Mouse (Mus musculus): ENCODE results near the gene Crtc2.

Crtc2 gene

DNA sequence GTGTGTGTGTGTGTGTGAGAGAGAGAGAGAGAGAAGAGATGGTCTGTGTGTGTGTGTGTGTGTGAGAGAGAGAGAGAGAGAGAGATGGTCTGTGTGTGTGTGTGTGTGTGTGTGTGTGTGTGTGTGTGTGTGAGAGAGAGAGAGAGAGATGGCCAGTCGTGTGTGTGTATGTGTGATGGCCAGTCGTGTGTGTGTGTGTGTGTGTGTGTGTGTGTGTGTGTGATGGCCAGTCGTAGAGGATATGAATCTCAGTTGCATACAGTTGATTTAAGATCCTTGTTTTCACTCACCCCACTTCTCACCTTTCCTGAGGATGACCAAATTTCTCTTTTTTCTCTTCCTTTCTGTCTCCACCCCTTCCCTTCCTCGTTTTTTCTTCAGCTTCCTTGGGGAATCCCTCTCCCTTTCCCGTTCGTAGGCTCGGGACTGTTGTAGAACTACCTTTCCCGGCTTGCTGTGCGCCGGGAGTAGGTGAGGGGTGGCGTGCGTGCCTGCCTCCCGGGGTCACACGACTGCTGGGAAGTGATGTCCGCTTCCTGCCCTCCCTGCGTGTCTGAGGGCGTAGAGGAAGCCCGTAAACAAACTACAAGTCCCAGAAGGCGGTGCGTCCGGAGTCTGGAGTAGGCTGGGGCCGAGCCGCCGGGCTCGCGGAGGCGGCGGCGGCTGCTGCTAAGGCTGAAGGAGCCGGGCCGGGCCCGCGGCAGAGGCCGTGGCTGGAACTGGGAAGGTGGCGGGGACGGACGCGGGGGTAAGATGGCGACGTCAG lies at the start of gene Crtc2:
Gene Crtc2 (plus strand): TSS at position 511 of the 766 bp plus-strand sequence.
- peak; percentile 71 for DNase-seq (ENCODE audit: low spot score)

DNA sequence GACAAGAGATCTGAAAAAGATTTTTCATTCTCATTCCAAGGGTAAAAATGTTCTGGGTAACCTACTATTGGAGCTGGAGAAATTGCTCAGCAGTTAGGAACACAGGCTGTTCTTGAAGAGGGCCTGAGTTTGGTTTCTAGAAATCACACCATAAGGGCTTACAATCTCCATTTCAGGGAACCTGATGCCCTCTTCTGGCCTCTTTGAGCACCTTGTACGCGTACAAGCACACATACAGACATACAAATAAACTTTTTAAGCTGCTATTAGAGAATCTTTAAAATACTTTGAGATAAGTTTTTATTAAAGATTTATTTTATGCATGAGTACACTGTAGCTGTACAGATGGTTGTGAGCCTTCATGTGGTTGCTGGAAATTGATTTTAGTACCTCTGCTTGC lies 49.4 kb upstream of the Crtc2 start:
- DNase-seq (ENCODE audit: low spot score): no peak

DNA sequence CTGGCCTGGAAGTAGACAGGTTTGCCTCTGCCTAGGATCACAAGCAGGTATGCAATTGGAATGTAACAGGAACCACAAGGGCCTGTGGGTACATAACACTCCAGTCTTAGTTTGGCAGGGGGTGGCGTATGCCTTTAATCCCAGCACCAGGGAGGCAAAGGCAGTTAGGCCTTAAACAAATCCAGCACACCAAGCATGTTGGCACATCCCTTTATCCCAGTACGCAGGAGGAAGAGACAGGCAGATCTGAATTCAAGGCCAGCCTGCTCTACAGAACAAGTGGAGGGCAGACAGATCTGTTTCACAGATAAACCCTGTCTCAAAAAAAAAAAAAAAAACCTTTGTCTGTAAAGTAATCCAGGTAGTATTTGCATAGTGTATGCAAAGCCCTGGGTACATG lies 45.3 kb upstream of the Crtc2 start:
- DNase-seq (ENCODE audit: low spot score): no peak

DNA sequence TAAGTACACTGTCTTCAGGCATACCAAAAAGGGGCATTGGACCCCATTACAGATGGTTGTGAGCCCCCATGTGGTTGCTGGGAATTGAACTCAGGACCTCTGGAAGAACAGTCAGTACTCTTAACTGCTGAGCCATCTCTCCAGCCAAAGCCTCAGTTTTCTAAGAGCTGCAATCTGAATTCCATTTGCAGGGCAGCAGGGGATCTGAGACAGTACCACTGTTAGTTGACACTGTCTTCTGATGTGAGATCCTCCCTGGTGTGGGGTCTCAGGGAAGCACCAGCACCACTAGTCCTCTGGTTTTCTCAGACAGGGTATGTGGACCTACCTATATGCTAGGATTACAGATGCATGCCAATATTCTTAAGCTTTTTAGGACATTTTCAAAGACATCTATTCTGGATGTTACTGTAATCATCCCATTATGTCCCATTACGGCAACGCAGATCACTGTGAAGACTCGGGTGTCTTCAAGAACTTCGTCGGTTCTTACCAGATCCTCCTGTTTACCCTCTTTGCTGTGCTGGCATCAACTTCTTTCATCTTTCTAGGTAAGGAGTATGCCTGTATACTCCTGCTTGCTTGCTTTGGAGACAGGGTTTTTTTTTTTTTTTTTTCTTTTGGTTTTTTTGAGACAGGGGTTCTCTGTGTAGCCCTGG lies 43.9 kb upstream of the Crtc2 start:
- DNase-seq (ENCODE audit: low spot score): no peak

DNA sequence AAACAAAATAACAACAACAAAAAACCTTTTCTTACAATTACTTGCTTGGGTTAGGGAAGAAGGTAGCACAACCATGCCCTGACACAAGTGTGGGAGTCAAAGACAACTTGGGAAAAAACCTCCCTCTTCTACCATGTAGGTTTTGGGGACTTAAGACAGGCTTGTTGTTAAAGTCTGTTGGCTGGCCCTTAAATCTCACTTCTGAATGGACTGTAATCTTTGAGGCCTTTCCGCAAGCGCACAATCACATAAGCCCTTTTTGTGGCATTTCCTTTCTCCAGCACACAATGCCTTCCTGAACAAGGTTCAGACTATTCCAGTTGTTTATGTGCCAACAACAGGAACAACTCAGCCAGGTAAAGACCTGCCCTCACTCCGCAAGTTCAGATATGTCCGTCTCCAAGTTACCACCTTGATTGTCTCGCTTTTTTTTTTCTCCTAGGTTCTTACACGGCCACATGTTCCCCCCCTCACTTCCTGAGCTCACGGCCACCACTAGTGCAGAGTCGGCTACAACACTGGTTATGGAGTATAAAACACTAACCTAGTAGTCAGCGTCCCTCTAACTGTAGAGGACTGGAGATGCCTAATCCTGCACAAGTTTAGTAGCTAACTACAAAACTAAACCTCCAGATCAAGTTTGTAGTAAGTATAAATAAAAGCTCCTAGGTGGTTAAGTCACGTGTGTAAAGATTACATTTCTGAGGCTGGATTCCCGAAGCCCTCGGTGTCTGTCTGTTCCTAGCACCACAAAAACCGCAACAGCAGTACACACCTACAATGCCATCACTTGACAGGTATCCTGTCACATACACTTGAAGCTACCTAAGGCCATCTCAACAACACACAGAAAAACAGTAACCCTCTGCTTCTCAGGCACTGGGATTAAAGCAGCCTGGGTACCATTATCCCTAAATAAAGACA lies 42.2 kb upstream of the Crtc2 start:
- no peak for DNase-seq (ENCODE audit: low spot score)

DNA sequence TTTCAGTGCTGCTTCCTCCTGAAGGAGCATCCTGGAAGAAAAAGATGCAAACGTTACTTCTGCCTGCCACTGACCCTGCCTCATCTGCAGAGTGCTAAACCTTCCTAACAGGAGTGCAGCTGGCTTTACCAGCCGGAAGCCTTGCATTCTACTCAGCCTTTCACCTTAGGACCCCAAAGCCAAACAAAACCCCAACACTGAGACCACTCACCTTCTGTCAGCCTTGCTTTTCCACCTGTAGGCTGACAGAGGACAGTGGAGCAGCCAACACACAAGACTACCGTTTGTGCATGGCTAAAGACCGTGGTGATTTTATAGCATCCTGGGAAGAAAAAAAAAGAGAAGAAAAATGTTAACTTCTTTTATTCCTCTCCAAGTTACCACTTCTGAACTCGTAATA lies 41.2 kb upstream of the Crtc2 start:
- no peak for DNase-seq (ENCODE audit: low spot score)

DNA sequence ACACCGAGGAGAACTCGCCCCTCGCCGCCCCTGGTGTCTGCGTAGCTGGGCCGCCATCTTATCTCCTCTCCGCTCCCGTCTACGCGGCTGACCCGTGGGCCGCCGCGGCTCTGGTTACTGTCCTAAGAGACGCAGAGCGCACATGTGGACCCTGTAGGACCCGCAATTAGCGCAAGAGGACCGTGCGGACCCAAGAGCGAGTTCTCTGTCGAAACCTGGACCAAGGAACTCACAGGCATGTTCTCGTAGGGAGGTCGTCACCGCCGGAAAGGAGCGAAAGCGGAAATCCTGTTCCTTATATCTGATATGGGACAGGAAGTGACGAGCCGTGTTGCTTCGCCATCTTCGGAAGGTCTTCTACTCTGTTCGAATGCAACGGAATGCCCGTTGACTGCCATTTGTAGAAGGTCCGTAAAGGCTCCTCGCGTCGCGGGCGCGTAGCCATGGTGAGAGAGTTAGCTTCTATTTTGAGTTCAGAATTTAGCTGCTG lies 40.5 kb upstream of the Crtc2 start, which contains the start of the genes Rps27 and Rab13:
Gene Rps27 (minus strand): TSS at position 275 of the 490 bp plus-strand sequence.
Gene Rab13 (plus strand): TSS at position 319 of the 490 bp plus-strand sequence.
- peak; percentile 77 for DNase-seq (ENCODE audit: low spot score)

DNA sequence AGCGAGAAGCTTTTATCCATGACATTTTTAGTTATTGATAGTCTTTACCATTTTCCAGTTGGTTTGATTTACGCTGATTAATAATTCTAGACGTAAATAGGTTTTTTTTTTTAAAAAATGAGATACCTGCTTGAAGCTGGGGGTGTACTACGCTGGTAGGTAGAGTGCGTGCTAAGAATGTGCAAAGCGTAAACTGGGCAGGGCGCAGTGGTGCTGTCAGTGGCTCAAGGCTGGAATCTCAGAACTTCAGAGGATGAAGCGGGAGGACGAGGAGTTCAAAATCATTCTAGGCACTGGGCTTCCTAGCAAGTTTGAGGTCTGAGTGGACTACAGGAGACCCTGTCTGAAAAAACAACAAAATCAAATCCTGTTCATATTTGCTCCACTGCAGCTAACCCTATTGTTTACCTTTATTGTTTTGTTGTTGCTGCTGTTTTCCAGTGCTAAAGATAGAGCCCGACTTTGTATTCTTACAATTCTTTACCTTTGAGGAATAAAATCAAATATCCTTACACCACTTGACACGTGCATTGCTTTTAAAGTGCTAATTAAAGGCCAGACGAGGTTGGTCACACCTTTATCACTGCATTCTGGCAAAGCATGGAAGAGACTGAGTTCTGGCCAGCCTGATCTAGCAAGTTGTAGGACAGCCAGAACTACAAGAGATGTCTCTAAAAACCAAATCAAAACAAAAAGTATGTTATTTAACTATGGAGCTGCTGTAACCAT lies 39.8 kb upstream of the Crtc2 start:
- no peak for DNase-seq (ENCODE audit: low spot score)

DNA sequence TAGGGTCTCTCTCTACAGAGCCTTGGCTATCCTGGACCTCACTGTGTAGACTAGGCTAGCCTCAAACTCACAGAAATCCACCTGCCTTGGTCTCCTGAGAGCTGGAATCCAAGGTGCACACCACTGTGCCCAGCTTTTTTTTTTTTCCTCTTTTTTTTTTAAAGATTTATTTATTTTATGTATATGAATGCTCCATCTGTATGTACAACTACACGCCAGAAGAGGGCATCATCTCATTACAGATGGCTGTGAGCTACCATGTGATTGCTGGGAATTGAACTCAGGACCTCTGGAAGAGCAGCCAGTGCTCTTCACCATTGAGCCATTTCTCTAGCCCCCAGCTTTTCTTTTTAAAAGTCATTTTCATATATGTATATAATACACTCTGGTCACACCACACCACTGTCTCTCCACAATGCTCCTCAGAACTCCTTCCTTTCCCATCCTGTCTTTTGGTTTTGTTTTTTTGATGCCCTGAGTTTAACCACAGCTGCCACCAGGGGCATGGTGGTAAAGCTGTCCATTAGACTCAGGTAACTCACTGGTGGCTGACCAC lies 38.1 kb upstream of the Crtc2 start:
- DNase-seq (ENCODE audit: low spot score): no peak

DNA sequence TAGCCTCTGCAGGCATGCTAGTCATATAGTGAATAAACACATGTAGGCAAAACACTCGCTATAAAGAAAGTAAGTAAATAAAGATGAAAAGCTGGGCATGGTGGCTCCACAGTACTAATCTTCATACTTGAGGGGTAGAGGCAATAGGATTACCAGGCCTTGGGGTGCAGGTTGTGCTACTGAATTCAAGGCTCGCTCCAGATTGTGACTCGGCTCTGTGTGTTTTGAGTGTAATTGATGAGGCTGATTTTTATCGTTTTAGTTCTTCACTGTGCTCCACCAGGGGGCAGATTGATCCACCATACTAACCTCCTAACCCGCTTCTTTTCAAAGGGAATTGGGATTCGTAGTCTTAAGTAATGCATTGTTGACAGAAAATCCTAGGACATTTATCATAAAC lies 33.9 kb upstream of the Crtc2 start:
- no peak for DNase-seq (ENCODE audit: low spot score)

DNA sequence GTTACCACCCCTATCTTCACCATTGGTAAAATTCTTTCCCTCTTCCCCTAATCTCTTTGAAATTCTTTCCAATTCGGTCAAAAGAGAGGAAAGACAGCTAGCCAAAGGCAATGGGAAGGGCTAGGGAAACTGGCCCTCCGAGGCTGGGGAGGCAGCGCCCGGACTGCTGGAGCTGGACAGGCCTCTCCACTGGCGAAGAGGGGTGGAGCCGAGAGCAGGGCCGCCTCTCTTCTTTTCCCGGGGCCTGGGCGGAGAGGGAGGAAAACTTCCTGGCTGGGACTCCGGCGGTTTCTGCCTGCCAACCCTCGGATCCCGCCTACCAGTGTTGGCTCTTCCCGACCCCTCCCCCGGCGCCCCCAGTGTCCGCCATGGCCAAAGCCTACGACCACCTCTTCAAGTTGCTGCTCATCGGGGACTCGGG lies 33.4 kb upstream of the Crtc2 start:
- peak; percentile 72 for DNase-seq (ENCODE audit: low spot score)

DNA sequence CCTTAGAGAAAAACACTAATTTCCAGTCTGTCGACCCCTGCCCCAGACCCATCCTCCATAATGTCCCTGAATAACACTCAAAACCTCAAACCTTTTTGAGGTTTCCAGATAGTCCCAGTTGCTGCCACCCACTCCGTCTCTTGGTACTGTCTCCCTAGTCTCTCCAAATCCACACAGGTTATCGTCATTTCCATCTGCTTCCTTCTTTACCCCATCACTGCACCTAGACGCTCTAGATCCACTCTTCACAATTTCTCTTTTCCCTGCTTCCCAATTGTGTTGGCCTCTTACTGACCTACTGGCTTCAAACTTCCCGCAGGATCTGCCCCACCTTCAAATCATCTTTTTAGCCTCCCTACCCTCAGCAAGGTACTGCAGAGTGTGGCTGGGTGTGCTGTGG lies 32.8 kb upstream of the Crtc2 start:
- no peak for DNase-seq (ENCODE audit: low spot score)

DNA sequence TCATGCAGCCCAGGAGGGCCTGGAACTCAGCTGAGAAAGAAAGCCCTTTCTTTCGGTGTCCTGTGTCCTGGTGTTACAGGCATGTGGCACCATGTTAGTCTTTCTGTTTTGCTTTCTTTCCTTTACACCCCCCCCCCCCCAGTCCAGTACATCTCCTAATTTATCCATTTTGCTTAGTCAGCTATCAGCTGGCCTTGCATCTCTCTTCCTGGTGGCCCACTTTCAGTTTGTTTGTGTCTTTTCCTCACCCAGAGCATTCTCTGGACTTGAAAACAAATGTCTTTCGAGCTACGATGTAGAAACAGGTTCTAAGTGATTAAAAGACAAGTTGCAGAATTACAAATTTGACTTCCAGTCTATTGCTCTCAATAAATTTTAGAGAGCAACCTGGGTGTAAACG lies 31.5 kb upstream of the Crtc2 start:
- DNase-seq (ENCODE audit: low spot score): no peak

DNA sequence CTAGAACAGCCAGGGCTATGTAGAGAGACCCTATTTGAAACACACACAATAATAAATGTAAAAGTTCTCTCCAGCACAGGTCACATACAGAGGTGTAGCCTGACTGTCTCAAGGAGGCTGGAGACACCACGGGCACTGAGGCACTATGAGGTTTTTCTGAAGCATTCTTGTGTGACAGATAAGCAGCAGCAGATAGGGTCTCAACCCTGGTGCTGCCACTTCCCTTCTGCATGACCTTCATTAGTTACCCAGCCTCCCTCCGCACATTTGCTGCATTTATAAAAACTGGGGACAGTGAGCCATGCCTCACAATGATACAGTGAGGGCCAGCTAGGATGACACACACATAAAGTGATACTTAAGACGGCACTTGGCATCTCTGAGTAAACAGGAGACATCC lies 31.0 kb upstream of the Crtc2 start:
- no peak for DNase-seq (ENCODE audit: low spot score)

DNA sequence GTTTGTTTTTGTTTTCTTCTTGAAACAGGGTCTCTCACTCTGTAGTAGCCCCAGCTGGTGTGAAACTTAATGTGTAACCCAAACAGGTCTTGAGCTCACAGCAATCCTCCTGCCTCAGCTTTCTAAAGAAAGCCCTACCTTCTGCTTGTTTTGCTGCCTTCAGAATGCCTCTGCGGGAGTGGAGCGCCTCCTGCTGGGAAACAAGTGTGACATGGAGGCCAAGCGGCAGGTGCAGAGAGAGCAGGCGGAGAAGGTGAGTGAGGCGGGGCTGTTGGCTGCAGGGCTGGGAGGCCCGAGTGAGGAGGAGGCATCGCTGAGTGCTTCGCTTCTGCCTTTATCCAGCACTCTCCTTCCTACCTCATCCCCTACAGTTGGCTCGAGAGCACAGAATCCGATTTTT lies 29.6 kb upstream of the Crtc2 start:
- no peak for DNase-seq (ENCODE audit: low spot score)

DNA sequence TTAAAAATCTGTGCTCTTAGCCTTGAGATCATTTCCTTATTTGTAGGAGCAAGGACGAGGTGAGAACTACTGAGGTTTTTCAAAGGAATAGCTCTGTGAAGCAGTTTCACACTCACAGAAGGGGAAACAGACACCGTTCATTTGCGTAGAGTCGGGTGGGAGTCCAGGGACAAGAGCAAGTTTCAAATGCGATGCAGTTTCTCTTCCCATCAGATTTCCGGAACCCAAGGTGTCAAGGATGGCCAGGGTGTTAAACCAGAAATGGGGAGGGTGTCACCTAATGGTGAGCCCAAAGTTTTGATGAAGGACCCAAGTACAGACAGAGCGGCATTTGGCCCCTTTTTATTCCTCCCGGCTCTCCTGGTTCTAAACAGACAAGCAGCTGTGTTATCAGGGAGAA lies 22.9 kb upstream of the Crtc2 start:
- no peak for DNase-seq (ENCODE audit: low spot score)

DNA sequence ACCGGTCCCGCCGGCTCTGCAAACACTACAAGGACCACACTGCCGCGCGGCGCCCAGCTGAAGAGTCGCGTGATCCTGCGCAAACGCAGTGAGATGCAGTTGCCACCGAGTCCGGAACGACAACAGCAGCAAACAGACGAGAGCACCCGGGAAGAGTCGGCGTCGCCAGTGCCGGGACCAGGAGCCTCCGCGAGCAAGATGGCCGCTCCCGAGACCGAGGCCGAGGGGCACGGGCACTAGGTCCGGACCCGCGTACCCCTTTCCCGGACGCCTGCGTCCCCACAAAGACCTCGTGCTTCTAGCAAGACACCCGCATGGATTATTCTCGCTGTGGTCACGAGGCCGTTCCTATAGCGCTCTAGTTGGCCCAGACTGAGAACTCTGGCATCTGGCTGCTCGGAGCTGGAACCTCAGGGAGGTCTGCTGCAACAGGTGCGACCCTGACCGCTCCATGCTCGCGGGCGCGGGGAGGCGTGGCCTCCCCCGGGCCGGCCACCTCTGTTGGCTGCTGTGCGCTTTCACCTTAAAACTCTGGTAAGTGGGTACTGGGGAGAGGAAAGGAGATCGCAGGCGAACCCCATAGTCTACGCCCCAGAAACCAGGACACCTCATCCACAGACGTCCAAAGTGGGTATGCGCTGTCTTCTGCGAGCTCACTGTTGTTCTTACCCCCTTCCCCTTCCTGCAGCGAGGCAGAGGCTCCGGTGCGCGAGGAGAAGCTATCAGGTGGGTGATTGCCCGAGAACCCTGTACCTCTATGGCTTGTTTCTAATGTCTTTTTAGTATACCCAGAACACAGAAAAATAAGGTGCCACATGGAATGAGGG lies 22.2 kb upstream of the Crtc2 start, which contains the start of gene Jtb:
Gene Jtb (plus strand): TSS at position 91 of the 827 bp plus-strand sequence.
- DNase-seq (ENCODE audit: low spot score): peak; percentile 73

DNA sequence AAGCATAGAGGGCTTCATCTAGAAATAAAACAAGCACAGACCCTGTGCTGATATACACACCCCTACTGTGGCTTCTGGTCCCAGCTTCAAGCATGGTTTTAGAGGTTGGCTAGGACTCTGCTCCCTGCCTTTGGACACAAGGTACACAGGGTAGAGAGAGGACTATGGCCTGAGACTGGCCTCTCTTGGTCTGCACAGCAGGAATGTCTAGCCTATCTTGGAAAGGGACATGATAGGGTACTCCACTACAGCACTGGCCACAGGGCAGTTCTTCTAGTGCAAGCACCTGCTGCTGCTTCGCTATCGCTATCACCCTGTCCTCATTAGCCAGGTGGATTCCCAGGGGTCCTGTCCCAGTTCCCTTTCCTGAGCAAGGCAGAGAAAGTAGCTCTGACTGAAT lies 12.7 kb upstream of the Crtc2 start:
- no peak for DNase-seq (ENCODE audit: low spot score)

DNA sequence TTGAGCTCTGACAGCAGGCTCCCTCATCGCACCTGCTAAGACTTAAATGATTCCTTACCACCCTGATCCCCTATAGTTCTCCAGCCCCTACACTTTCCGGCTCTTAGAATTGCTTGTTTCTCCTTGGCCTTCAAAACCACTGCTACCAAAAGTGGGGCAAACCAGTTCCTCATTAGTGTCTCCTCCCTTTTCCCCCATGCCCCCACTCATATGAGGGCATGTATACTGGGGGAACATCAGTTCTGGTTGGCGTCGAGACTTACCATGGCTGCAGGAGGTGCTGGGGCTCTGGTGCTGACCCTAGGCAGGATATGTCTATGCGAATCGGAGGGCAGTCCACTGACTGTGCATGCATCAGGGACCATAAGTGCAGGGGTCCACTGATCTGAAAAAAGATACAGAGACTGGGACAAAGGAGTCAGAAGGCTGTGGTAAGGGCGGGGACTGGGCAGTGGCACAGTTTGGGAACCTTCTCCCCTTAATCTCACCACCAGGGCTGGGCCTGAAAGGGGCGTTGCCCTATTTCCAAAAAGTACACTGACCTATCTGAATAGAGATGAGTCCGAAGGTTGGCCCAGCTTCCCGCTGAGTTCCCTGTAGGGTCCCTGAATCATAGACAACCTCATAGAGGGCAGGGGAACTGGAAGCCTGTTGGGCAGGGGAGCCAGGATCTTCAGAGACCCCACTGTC lies 12.1 kb upstream of the Crtc2 start:
- no peak for DNase-seq (ENCODE audit: low spot score)
